Mouse (Mus musculus): ENCODE data around the gene Nob1.

Gene Nob1

DNA sequence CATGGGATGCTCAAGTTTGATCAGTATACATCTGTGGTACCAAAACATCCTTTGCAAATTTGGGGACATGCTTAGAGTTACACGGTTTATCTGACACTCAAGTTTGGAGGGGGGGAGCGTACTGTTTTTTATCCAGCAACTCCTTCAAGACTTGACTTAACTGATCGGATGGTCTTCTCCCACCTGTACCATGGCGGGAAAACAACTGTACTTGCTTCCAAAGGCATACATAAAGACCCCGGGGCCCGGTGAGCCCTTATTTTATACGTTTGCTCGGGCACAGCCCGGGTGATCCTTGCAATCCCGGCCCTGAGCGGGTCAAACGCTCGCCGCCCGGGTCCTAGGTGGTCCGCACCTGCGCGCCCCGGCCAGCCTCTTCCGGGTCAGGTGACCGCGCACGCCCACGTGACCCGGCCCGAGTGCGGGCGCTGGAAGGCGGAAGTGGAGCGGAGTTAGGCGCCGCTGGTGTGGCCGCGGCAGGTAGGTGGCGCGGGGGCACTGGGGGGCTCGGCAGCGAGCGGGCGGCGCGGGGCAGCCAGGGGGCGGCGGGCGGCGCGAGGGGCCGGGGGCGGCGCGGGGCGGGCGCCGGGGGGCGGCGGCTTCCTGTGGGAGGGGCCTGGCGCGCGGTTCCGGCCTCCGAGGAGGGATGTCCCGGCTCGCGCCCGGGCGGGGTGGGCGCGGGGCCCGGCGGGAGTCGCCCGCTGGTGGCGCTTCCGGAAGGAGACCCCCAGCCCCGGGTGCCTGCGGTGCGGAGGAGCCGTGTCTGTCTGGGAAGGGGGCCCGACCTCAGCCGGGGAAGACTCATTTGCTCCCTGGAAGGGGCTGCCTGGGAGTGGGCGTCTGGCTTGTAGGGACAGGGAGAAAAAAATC is 11.3 kb upstream of the Nob1 start, which contains the start of gene Wwp2:
Gene Wwp2 (plus strand): TSS at position 404 of the 870 bp plus-strand sequence.
- DNase-seq (ENCODE audit: low spot score in 2 of 2): peak; percentile 78 to 84

DNA sequence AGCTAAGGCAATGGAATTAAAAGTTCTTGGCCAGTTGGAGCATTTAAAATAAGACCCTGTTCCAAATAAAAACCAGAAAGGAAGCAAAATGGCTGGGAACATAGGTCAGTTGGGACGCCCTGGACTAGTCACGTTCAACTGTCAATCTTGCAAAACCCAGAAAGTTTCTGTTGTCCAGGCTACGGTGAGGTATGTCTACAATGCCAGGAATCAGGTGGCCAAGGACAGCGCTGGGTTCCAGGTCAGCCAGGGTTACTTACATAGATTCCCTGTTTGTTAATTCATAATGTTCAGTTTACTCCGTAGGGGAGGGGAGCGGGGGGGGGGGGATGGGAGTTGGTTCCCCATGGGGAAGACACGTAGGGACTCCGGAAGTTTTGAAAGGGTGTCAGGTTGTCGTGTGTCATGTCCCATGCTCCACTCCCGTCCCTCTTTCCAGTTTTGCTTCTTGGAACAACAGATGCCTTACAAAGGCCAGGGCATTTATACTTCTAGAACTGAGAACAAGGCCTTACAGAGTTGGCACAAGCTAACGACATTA is 10.6 kb upstream of the Nob1 start:
- DNase-seq (ENCODE audit: low spot score in 2 of 2): no peak

DNA sequence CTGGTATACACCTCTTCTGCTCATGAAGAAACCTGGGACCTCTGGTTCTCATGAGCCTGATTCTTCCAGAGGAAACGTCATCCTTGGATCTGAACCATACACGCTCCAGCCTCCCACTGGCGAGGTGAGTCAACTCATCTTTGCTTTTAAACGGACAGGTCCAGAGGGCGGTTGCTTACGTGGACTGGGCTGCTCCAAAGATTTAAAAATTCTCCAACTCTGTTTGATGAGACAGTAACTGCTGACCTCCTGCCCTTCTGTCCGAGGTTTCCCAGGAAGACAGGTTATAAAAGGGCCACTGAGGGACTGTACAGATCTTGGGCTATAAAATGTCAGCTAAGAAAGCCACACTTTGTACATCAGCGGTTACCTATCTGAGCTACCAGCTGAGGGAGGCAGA is 6.0 kb upstream of the Nob1 start:
- no peak for DNase-seq (ENCODE audit: low spot score in 2 of 2)

DNA sequence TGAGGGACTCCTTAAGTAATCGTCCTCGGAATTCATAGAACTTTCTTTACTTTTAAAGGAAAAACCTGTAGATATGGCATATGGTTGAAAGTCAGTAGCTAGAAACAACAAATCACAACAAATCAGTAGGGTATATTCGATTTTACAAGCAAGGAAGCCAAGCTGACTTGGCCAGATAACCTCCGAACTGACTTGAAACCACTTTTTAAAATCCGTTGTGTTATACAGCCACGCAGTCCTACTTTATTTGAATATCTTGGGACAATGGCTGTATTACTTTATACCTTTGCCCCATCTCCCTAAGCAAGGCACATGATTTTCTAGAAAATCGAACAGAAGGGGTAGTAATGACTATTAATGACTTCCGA is 363 bp upstream of the Nob1 start:
- no peak for DNase-seq (ENCODE audit: low spot score in 2 of 2)

DNA sequence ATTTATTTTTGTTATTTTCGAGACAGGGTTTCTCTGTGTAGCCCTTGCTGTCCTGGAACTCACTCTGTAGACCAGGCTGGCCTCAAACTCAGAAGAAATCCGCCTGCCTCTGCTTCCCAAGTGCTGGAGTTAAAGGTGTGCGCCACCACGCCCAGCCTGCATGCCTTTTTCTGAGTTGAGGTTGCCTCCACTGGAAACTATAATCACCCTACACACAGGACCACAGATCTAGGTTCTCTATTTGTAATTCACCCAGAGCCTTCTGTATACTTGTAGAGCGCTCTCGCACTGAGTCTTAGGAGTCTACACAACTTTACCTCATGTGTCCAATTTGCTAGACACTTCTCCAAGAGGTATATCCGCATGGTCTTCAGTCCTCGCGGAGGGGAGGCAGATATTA is 675 bp downstream of the Nob1 start:
- no peak for DNase-seq (ENCODE audit: low spot score in 2 of 2)

DNA sequence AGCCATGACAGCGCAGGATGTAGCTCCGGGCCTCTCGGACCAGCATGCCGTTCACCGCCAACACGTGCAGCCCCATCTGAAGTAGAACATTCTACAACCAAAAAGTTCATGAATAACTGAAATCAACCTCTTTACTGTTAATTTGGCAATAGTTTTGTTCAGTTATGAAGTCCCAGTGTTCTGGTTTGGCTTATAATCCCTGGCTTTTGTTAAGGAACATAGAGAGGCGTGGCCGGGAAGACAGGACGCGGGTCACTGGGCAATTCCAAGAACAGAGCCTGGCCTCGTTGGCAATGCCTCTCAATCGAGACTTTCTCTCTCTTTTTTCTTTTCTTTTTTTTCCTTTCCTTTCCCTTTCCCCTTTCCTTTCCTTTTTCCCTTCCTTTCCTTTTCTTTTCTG is 7.8 kb downstream of the Nob1 start:
- DNase-seq (ENCODE audit: low spot score in 2 of 2): no peak

DNA sequence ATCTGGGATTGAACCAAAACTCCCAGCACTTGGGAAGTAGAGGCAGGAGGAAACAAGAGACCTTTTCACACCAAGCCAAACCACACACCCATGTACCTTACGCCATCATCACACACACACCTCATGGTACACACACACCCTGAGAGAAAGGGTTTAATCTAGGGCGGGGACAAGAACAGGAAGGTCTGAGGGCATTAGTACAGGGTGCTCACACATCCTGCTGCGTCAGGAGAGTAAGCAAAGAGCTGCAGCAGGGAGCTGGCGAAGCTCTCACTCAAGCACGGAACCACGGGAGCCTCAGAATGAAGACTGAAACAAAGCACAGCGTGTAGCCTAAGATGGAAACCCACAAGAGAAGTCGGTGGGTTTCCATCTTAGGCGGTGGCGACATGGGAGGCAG is 11.0 kb downstream of the Nob1 start:
- DNase-seq (ENCODE audit: low spot score in 2 of 2): no peak

DNA sequence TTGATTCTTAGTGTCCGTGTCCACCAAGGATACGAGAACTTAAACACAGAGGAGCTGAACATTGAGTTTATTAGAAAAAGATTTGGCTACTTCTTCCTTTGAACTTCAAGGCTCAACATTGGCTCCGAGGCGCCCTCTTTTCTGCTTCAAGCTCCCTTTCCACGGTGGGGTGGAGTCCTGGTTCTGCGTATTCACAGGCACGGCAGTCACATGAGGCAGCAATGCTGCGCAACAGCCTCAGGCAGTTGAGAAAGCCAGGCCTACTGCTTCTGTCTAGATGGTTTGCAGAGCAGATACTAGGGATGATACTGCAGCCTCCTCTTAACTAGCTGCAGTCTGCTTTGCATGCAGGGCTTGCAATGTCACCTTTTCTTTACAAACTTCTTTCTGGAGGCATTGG is 12.3 kb downstream of the Nob1 start:
- no peak for DNase-seq (ENCODE audit: low spot score in 2 of 2)

DNA sequence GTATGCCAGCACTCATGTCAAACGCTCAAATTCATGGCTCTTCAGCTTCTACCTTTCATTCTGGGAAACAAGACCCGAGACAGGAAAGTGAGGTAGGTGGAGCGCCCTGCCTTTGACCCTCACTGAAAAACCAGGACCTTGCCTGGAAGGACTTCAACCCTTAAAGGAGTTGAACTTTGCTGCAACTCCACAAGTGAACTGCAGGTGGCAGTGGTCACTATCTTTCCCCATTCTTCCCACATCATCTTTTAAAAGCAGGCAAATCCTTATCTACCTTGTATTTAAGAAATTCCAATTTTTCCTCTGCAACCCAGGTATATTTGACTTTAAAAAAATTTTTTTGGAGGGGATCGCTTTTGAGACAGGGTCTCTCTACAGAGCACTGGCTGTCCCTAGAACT is 13.5 kb downstream of the Nob1 start:
- DNase-seq (ENCODE audit: low spot score in 2 of 2): no peak

DNA sequence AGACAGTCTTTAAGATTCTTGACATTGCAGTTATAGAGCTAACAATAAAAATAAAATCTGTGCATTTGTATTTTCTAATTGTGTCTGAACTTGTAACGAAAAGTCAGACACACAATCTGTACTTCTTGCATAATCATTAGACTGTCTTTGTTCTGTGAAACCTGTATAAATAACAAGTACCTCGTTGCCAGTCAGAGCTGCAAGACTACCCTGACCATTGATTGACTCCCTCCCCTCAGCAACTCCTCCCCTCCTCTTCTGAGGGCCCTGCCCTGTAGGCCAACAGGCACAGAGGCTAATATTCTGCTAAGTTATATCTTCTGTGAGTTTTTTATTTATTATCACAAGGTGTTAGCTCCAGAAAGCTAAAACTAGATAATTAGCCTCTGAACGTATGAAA is 18.9 kb downstream of the Nob1 start:
- DNase-seq (ENCODE audit: low spot score in 2 of 2): no peak

DNA sequence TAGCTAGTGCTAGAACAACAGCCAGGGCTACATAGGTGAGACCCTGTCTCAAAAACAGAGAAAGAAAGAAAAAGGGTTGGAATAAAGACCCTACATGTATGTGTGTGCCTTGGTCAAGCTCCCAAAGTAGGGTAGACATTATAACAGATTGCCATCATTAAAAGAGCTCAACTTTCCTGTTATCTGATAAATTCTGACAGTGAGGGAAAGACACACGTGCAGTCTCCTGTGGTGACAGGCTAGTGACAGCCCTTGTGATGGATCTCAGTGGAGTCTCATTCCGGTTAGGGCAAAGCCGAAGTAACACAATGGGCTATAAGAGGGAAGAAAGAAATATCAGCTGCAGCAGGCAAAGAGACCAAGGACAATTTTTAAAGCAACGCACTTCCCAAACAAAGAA is 20.8 kb downstream of the Nob1 start:
- DNase-seq (ENCODE audit: low spot score in 2 of 2): no peak

DNA sequence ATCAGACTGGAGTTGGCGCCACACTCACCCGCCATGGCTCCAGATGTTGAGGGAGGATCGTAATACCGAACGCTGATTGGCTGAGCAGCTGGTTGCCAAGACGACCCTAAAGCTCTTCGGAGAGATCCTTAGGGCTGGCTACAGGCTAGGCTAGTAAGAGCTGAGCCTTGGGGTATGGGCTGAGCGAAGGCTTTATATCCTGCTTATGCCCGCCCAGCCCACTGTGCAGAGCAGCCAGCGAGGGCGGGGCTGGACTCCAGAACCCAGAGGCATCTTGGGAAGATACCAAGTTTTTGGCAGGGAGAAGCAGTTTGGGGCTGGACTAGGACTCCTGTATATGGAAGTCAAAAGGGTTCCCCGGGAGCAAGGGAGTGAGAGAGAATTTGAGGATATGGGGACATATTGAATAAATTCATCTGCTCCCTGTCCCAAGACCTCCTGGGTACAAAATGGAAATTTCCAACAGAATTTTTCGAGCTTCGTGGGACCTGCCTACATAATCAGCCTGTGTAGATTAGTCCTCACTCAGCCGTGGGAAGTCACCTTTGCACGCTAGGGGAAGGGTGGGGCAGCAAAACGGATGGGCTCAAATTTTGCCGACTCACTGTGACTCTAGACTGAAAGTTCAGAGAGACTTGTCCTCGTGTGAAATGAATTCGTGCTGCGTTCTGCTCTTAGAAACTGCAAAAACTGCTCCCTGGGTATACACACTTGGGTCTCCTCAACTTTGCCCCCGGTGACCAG is 21.6 kb downstream of the Nob1 start, which contains the start of gene Nqo1:
Gene Nqo1 (minus strand): TSS at position 169 of the 744 bp plus-strand sequence.
- DNase-seq (ENCODE audit: low spot score in 2 of 2): peak; percentile 88 to 91

DNA sequence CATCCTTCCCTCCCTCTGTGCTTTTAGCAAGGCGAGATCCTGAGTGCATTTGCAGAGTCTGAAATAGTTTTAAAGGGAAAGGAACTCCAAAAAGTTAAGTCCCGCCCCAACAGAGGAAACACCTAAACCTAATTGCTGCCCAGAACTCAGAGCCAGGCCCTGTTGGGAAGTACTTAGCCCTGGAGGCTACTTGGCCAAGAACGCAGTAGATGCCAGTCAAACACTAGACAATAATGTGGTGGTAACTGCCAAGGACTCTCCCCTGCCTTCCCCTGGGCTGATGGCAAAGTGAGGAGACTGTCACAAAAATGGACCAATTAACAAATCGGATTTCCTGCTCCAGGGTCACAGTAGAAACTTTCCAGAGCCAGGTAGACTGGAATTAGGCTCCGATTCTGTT is 23.0 kb downstream of the Nob1 start:
- DNase-seq (ENCODE audit: low spot score in 2 of 2): no peak

DNA sequence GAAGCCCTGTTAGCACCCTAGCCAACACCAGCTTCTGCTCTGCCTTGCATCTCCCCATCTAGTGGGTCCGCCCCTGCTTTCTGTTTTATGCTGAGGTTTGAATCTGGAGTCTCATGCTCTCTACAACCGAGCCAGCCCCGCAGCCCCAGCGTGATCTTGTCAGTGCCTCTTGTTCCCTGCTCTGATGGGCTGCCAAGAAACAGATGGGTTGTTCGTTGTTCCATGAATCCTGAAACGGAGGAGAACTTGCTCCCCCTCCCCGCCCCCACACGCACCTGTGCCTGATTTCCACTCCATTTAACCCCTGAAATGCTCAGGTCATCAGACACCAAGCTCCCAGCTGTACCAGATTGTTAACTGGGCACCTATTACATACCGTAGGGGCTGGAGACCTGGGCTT is 25.4 kb downstream of the Nob1 start:
- DNase-seq (ENCODE audit: low spot score in 2 of 2): no peak

DNA sequence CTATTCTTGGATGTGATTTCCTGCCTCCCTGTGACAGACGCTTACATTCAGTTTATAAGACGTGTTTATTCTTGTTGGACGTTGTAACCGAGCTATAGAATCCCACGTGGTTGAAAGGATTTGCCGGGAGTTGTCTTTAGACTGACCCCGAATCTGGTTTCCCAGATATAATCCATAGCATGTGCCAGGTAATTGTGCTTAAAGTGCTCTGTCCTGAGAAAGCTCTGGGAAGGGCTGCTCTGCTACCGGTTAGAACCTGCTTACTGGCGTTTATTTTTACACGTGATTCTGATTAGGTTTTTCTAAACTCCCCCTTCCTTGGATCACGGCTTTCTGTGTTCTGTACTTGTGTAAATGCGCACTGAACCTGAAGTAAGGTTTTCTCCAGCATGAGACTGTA is 27.2 kb downstream of the Nob1 start:
- DNase-seq (ENCODE audit: low spot score in 2 of 2): no peak

DNA sequence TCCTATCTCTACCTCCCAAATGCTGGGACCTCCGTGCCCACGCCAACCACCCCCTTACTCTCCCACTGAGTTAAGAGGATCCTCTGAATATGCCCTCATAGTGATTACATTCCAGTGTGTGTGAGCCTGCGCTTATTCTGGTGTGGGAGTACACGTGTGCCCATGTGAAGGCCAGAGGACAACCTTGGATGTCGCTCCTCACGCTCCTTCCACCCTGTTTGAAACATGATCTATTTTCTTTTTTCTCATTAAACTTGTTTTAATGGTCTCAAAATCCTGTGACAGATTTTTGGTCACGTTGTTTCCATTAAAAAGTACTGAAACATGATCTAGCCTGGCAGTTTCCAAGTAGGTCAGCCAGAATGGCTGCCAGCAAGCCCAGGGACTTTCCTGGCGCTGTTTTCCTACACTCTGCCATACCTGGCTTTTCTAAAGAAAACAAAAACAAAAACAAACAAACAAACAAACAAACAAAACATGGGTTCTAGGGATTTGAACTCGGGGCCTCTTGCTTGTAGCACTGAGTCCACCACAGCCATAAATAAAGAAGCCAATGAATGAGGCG is 28.7 kb downstream of the Nob1 start:
- DNase-seq (ENCODE audit: low spot score in 2 of 2): no peak

DNA sequence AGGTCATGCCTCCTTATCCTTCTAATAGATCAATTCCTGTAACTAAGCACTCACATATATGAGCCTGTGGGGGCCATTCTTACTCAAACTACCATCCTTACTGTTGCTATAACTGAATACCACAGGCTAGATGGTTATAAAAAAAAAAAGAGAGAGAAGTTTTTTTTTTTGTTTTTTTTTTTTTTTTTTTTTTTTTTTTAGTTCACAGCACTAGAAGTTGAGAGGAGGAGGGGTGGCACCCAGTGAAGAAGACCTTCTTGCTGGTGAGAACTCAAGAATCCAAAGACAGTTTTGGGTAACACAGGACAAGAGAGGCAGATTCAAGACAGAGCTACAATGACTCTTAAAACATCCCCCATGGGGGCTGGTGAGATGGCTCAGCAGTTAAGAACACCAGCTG is 29.5 kb downstream of the Nob1 start:
- DNase-seq (ENCODE audit: low spot score in 2 of 2): no peak

DNA sequence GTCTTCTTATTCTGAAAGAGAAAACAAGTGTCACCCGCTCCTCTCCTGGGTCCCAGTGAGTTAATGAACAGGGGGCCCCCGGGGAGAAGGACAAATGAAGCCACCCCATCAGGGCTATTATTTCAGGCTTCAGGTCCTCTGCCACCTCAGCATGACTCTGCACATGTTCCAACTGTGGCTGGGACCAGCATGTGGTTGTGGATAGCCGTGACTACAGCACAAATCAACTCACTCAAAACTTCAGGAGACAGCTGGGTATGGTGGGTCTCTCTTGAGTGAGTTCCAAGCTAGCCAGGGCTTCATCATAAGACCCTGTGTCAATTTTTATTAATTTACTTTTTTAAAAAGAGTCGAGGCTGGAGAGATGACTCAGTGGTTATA is 33.7 kb downstream of the Nob1 start:
- no peak for DNase-seq (ENCODE audit: low spot score in 2 of 2)

DNA sequence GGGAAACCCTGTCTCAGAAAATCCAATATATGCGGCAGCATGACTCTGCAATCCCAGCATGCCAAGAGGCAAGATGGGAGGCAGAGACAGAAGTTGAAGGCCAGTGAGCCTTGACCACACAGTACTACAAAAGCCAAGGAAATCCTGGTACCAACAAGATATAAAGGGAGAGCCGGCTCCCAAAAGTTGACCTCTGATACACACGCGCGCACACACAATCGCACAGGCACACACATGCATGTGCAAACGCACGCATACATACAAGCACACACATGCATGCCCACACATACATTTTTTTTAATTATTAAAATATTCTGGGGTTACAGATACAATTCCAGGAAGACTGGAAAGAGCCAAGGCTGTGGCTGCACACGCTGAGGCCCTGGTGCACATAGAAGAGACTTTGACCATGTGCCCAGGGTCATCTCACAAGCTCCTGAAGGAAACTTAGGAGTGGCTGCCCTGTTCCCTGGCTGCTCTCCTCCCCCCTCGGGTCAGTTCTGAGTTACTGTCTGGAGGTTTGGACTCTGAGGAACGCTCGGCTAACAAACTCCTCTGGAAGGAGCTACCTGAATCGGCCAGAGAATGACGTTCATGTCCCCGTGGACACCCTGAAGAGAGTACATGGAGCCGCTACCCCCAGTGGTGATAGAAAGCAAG is 34.2 kb downstream of the Nob1 start:
- DNase-seq (ENCODE audit: low spot score in 2 of 2): no peak

DNA sequence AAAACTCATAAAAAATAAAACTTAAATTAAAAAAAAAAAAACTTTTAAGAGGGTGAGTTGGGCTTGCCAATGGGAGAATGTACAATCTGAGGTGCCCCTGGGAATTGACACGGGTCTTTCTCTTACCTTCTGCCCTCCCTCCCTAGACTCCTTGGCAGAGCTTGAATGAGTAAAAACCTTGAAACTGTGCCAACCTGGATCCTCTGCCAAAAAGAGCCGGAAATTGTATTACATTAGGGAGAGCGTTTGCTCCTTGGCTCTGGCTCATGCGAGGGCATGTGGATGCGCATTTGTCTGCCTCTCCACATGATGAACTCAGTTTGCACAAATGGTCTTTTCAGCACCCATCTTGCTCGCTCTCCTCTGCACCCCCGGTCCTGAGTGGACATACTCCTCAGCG is 35.3 kb downstream of the Nob1 start:
- peak in 1 of 2 experiments; percentile 60 for DNase-seq (ENCODE audit: low spot score in 2 of 2)

DNA sequence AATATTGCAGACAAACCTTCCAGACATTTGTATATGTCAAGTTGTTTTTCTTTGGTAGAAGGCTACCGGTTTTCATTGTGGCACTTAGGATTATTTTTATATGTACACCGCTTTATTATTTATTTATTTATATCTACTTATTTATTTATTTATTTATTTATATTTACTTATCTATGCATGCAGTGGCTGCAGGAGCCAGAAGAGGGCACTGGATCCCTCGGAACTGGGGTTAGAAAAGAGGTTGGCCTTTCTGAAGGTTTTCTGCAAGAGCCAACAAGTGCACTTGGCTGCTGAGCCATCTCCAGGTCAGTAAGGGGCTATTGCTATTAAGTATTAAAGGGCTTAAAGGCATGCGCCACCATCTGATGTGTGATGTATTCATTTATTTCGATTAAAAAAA is 37.0 kb downstream of the Nob1 start:
- DNase-seq (ENCODE audit: low spot score in 2 of 2): peak in 1 of 2 experiments; percentile 28

DNA sequence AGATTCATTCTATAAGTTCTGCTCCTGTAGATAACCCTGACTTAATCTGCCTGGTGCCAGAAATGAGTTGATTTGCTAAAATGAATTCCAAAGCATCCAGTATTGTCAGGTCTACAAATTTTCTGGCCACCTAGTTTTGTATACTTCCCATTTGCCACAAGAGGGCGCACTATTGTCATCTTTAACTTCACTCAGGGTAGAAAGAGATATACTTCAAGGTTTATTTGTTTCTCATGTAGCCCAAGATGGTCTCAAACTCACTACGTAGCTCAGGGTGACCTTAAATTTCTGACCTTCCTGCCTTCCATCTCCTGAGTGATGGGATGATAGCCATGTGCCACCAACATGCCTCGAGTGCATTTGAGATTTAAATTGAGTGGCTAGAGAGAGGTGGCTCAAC is 38.2 kb downstream of the Nob1 start:
- peak in 1 of 2 experiments; percentile 32 for DNase-seq (ENCODE audit: low spot score in 2 of 2)

Measured in heart, adult 9 months (tissue).